8 mouse cellular contexts compared by ENCODE assay signal in the genomic region with DNA sequence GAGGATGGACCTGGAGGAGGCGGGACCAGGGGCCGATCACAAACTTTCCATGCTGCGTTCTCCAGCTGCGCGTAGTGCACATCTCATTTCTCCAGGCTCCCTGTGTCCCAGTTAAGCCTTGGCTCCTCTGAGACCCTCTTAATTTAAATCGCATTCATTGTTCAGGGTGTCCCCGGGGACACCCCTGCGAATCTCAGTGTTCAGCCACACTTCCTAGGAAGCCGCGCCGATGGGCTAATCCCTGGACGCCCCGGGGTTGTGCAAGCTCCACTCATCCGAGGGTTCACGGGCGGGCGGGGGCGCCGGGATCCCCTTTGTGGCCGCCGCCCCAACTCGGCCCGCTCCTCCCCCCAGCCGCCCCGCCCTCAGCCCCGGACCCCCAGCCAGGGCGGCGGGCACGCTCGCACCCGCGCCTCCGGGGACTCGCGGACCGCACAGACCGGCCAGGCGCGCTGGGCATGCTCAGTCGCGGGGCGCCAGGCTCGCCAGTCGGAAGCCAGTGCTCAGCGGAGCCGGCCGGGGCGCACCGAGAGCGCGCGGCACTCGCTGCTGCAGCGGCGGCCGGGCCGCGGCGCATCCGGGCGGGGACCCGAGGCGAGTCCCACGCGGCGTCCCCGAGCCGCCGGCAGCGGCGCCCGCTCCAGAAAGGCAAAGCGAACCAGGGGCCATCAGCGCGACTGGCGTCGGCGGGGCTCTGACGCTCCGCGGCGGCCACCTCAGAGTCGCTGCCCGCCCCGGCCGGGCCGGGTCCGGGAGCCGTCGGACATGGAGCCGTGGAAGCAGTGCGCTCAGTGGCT. TPM values are rescaled to one million over a fixed set of nuclear protein-coding genes. Genes with fewer than 3 reads are reported as not detected.
DNase-seq lines count a peak whose midpoint lies in the region; ATAC-seq and TF ChIP-seq lines count a peak whose summit lies in the region.

A gene (plus strand): TSS at position 380 of the 797 bp plus-strand sequence.

- peak; percentile 55 for DNase-seq in NIH3T3 (ENCODE audit: low read depth)
- DNase-seq in cerebellum, postnatal 36 days: peak; percentile 14 to 16
- peak; percentile 74 for DNase-seq in gastrocnemius, postnatal 10 days
- DNase-seq in hindbrain, postnatal 0 days (ENCODE audit: low spot score): peak; percentile 72
- DNase-seq in left cerebral cortex, postnatal 36 days (ENCODE audit: low spot score in 2 of 2): peak; percentile 49 to 66
- DNase-seq in right cerebral cortex, postnatal 10 days (ENCODE audit: low spot score in 2 of 2): peak; percentile 59 to 71
- DNase-seq in urinary bladder, postnatal 36 days (ENCODE audit: low spot score in 2 of 2): peak; percentile 38 to 53

- peak within 1 kb of the TSS; percentile 77 for H3K4me3 ChIP-seq in hindbrain, postnatal 0 days (ENCODE audit: low read length)

- no peaks in the 10 kb centered on the region for H3K36me3 ChIP-seq in hindbrain, postnatal 0 days (ENCODE audit: insufficient read depth, low read length)

- H3K27ac ChIP-seq in hindbrain, postnatal 0 days: peak within 1 kb of the TSS; percentile 79

- H3K4me1 ChIP-seq in hindbrain, postnatal 0 days (ENCODE audit: insufficient read depth, low read length): no peaks in the 10 kb centered on the region

- H3K27me3 ChIP-seq in hindbrain, postnatal 0 days (ENCODE audit: insufficient read depth, low read length): no peaks in the 10 kb centered on the region

- no peaks in the 10 kb centered on the region for H3K9me3 ChIP-seq in hindbrain, postnatal 0 days (ENCODE audit: low read length)

- WGBS in hindbrain, postnatal 0 days: 3% methylated on average over 71 of the region's 92 CpGs

- peak; percentile 90 for ATAC-seq in hindbrain, postnatal 0 days
- peak; percentile 64; the same call in 1 of the 2 replicates for ATAC-seq in megakaryocyte-erythroid progenitor cell, adult 5-6 weeks (replicated peaks; ENCODE audit: low FRiP score, low TSS enrichment, poor library complexity, severe bottlenecking)

- H3K9ac ChIP-seq in hindbrain, postnatal 0 days (replicated peaks; ENCODE audit: low read length): peak within 1 kb of the TSS; percentile 68

- H3K4me2 ChIP-seq in hindbrain, postnatal 0 days (ENCODE audit: low read depth, low read length): peak within 1 kb of the TSS; percentile 92

- no peak for TF ChIP-seq CTCF in hindbrain, postnatal 0 days (IDR thresholded peaks at IDR 0.05; ENCODE audit: low read depth)

- intact Hi-C loops in left cerebral cortex, postnatal 36 days (cut with DNase I): loop anchor here (5.0 kb wide), 1 partner anchor 147 kb away; no protein-coding TSS in a partner anchor

RNA-seq across cellular contexts. Expression of the gene that starts here (rescaled TPM):
- total RNA-seq in gastrocnemius, postnatal 10 days (2021): 1 to 10 TPM; 6.0 to 7.3 TPM
- total RNA-seq in hindbrain, postnatal 0 days (2014; rRNA removed): 7.3 and 10.1 TPM in 2 replicates
- polyA plus RNA-seq in hindbrain, postnatal 0 days (2015; fragmentation: Nextera tagmentation; extraction: Ambion mirVana): 6.7 and 8.2 TPM in 2 replicates
- 1 to 10 TPM; 4.2 to 9.0 TPM for total RNA-seq in left cerebral cortex, postnatal 36 days (2021)
- total RNA-seq in megakaryocyte-erythroid progenitor cell, adult 5-6 weeks (2014; fragmentation: Nextera tagmentation): 6.6 and 12.2 TPM in 2 replicates
- 5.5 and 11.3 TPM in 2 replicates for total RNA-seq in megakaryocyte-erythroid progenitor cell, adult 5-6 weeks (2017)

Comparison
In these comparisons a context has a peak if more than half of its experiments do, and no peak if none do; other contexts are left out.
1. Peak in every context shown above with its lines: DNase-seq, ATAC-seq, H3K4me3 ChIP-seq and H3K27ac ChIP-seq.
2. DNase-seq: peak in every context shown above with its lines; median percentile 74 in gastrocnemius, postnatal 10 days; 72 in hindbrain, postnatal 0 days; 65 in right cerebral cortex, postnatal 10 days; 58 in left cerebral cortex, postnatal 36 days; 55 in NIH3T3; 46 in urinary bladder, postnatal 36 days; 15 in cerebellum, postnatal 36 days.